Mouse (Mus musculus) spleen, postnatal 14 days (tissue): ENCODE data around the gene Exosc3.

Experiments
- DNase-seq, 2 experiments: peaks; one replicate each; pipeline ENCODE4 v3.0.0; 2021 to 2022; ENCODE audit warnings: low spot score in 2 of 2

Exosc3 gene

DNA sequence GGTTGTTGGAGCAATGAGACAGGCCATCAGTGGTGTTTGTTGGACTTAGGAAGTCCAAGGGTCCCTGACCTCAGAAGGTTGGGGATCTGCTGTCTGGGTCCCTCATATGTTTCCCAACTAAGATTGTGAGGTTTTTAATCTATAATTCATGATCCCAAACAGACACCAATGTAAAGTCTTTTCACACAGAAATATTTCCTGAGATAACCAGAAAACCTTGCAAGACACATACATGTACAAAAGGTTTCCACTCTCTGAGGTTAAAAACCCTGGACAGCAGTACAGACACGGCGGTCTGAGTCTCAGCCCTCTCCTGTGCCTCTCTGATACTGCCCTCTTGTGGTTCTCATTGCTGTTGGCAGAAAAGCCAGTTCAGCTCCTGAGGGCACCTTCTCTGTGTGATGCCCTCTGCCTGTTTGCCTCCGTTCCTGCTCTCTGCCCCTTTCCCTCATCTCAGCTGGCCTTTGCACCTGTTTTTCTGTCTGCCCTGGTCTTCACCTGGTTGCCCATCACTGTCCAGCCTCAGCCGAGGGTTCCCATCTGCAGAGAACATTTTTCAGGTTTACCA, 62.5 kb downstream of the Exosc3 start:
- DNase-seq, result peak in 1 of 2 experiments; percentile 42

DNA sequence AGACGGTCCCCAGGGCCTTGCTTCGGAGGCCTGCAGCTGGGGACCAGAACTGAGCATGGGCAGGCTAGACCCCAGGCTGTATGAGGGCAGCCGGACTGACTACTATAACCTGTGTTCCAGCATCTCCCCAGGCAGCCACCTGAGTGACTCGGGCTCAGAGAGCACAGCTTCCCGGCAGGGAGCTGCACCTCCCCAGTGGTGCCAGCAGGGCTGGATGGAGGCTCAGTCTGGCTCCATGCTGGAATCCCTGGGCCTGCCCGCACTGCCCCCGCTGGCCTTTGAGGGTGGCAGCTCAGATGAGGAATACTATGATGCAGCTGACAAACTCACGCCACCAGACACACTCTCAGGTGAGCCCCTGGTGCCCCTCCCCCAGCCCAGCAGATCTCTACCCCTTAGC, 63.2 kb downstream of the Exosc3 start:
- DNase-seq, result no peak

DNA sequence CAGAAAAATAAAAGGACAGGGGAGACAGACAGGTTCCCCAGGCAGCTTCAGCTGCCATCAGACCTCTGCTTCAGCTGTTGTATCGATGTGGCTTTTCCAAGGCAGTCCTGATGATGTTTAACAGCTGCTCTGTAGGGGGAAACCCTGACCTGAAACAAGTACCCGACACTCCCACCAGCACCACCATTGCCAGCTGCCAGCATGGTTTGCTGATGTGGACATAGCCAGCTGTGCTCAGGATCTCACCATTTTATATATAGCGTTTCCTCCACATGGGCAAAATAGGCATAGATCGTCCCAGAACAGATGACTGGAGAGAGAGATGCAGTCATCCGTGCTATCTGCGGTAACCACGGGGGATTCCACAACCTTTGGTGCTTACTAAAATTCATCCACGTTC, 66.8 kb downstream of the Exosc3 start:
- no peak for DNase-seq

DNA sequence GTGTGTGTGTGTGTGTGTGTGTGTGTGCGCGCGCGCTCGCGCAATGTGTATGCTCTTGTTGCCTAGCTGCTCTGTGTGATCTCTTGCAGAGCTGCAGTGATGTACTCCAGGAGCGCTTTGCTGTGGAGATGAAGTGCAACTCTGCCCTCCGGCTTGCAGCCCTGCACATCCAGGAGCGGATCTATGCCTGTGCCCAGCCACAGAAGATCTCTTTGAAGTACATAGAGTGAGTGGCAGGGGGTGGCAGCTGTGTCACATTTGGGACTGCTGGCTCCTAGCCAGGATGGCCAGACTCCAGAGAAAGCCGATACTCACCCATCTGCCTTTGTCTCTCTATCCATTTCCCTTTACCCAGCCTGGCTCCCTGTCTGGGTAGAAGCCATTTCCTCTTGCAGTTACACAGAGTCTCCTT, 71.5 kb downstream of the Exosc3 start:
- DNase-seq, result no peak

GRCm38 (mm10) chr4:45267883-45268282, 74.6 kb downstream of the Exosc3 start:
- no peak for DNase-seq
